Mouse (Mus musculus) ovary, adult 18-20 months (tissue): ENCODE data around the gene Rbp7.
"Not testable (repeated sequence)": the region's sequence is repeated elsewhere in the genome, so short reads cannot be mapped to it uniquely, and the experiment has no call there.

ENCODE experiments used
- DNase-seq: peaks from one replicate; pipeline ENCODE4 v3.0.0; 2022; ENCODE audit warnings: low spot score, mixed read lengths

The Rbp7 gene

DNA sequence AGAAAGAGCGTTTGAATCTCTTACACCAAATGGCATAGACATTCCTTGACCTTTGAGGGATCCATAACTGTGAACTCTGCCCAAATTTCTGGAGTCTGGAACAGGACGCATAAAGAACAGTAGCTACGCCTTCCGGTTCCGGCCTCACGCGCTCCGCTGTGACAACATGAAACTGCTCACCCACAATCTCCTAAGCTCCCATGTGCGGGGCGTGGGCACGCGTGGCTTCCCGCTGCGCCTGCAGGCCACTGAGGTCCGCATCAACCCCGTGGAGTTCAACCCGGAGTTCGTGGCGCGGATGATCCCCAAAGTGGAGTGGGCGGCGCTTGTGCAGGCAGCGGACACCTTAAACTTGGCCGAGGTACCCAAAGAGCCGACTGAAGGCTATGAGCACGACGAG is 2.4 kb upstream of the Rbp7 start:
- not testable (repeated sequence) for DNase-seq

DNA sequence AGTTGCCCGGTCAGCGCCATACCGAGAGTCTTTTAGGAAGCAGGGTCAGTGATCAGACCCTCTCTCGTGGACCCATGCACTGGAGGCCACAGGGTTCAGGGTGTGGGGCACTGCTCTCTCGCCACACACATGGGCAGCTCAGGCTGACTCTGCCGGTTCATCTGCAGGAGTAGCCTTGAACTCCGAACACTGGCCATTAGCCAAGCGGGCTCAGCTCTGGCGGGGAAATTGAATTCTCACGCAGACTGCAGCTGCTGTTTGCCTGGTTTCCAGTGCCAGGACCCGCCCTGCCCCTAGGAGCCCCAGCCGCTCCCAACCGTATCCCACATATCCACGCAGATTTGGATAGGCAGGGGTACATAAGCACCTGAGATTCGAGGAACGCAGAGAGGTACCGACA is 515 bp downstream of the Rbp7 start:
- DNase-seq: no peak

DNA sequence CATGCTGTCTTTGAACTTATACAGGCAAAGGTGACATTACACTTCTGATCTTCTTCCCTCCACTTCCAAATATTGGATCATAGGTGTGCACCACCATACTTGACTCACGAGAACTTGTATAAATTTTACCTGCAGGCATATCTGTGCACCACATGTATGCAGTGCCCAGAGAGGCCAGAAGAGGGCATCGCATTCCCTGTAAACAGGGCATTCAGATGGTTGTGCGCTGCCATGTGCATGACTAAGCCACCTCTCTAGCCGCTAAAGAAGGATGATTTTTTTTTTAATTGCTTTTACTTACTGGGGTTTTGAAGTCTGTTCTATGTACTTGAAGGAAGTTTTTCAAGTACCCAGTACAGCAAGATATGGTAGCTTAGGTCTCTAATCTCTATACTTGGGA is 1.1 kb downstream of the Rbp7 start:
- DNase-seq: no peak

DNA sequence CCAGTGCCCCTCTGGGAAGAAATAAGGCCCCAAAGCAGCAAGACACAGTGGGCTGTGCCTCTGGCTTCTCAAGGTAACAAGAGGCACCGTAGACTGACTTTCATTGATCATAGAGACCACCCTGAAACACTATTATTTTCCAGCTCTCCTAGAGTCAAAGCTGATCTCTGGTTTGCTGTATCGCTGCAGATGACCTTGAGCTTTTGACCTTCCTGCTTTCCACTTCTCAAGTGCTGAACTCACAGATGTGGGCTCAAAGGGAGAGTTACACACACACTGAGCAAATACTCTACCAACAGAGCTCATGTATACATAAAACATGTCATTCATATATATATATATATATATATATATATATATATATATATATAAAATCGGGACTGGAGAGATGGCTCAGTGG is 4.1 kb downstream of the Rbp7 start:
- no peak for DNase-seq

DNA sequence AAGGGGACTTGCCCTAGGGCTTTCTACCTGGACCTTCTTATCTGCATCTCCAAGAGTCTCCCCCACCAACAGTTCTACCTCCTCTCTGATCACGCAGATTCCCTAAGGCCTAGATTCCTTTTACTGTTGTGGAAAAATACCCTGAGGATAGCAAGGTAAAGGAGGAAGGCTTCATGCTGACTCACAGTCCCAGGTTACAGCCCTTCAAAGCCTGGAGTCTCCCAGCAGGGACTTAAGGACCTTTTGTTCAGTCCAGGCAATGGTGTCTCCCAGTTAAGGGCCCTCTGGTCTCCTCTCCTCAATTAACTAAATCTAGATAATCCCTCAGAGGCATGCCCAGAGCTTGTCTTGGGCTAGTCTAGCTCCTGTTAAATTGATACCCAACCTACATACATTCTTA is 8.5 kb downstream of the Rbp7 start:
- no peak for DNase-seq

DNA sequence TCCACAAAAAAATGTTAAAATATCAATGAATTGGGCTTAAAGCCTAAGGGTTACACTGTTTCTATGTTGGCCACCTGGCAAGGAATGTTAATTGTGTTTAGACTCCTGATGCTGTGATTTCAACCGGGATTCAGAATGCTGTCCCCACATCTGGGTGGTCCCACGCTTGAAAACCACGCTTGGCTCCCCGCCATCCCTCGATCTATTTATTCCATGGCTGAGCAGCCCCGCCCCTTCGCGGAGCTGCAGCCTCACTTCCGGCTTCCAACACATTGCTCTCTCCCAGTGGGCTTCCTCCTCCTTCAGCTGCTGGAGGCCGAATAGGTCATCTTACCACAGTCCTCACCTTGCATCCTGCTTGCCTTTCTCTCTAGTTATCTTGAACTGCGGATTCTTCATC is 8.9 kb downstream of the Rbp7 start:
- no peak for DNase-seq

DNA sequence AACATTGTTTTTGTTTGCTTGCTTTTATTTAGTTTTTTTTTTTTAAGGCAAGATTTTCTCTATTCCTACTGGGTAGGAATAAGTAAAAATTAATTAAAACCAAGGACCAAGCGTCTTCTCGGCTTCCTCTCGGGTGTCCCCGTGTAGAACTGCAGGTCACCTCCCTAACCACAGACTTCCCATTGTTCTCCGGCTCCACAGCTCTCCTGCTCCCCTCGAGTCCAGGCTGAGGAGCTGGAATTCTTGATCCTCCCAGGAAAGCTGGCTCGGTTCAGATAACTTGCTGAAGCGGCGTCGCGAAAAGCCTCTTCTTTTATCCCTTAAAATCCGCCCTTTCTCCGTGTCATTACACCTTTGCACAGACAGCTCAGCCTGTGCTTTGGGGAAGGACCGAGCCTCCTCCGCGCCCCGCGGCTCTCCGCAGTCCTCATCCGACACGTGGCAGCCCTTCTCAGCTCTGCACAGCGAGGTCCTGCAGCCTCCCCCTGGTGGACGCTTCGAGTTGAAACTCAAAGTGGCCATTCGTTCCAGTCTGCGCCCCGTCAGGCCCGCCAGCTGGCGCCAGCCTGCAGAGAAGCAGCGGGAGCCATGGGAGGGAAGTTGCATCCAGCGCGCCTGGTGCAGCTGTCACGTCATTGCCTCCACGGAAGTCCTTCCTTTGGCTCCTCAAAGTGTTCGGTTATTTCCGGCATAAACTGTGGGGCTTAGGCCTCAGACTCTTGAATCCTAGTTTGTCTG is 9.6 kb downstream of the Rbp7 start:
- DNase-seq: peak; percentile 88

DNA sequence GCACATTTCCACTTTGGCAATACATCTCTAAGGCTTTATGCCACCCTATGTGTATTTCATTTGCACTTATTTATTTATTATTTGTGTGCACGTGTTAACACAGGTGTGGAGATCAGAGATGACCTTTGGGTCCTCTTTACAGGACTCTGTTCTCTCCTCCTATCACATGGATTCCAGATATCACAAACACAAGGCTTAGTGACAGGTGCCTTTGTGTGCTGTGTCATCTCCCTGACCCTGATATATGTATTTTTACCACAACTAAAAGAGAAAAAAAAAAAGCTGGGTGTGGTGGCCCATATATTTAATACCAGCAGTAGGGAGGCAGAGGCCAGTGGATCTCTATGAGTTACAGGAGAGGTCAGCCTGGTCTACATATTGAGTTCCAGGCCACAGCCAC is 10.3 kb downstream of the Rbp7 start:
- no peak for DNase-seq

DNA sequence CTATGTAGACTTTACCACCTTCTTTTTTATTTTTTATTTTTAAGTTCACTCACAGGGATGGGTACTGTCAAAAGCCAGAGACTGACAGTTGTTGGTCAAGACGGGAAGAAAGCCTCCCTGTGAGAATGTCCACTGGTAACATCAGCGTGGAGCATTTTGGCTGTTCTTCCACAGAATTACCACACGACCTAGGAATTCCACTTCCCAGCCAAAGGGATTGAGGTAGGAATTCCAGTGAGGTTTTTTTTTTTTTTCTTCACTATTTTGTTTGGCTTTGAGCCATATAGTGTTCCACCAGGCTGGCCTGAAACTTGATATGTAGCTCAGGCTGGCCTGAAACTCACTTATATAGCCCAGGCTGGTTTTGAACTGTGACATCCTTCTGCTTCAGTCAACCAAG is 12.3 kb downstream of the Rbp7 start:
- no peak for DNase-seq

DNA sequence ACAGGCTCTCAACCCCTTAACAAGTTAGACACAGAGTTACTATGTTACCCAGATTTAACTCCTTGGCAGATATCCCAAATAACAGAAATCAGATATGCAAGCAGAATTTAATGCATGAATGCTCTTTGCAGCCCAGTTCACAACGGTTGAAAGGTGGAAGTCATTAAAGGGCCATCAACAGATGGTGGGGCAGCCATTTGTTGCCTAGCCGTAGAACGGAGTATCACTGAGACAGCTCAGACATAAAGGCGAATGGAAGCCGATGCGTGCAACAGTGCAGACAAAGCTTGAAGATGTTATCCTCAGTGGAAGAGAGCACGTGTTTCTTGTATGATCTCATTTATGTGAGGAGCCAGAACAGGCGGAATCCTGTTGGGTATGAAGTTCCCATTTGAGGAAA is 14.2 kb downstream of the Rbp7 start:
- DNase-seq: no peak

DNA sequence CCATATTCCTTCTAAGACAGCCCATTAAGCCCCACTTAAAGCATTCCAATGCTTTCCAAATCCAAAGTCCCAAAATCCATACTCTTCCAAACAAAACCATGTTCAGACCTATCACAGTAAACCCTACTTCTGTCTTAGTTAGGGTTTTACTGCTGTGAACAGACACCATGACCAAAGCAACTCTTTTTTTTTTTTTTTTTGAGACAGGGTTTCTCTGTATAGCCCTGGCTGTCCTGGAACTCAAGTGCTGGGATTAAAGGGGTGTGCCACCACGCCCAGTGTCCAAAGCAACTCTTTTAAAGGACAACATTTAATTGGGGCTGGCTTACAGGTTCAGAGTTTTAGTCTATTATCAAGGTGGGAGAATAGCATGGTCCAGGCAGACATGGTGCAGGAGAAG is 22.9 kb downstream of the Rbp7 start:
- not testable (repeated sequence) for DNase-seq

DNA sequence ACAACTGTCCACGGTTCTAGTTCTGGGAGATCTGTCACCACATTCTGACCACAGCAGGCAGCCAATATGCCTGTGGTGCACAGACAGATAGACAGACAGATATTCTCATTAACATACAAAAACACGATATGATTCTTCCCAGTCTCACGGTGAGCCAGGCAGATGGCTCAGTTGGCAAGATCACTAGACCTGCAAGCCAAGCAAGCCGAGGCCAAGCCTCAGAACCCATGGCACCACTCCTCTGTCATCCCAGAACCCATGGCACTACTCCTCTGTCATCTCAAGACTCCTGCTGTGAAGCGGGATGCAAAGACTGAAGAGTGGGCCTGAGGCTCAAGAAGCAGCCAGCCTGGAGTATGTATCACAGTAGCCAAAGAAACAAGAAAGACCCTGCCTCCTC is 25.2 kb downstream of the Rbp7 start:
- no peak for DNase-seq

DNA sequence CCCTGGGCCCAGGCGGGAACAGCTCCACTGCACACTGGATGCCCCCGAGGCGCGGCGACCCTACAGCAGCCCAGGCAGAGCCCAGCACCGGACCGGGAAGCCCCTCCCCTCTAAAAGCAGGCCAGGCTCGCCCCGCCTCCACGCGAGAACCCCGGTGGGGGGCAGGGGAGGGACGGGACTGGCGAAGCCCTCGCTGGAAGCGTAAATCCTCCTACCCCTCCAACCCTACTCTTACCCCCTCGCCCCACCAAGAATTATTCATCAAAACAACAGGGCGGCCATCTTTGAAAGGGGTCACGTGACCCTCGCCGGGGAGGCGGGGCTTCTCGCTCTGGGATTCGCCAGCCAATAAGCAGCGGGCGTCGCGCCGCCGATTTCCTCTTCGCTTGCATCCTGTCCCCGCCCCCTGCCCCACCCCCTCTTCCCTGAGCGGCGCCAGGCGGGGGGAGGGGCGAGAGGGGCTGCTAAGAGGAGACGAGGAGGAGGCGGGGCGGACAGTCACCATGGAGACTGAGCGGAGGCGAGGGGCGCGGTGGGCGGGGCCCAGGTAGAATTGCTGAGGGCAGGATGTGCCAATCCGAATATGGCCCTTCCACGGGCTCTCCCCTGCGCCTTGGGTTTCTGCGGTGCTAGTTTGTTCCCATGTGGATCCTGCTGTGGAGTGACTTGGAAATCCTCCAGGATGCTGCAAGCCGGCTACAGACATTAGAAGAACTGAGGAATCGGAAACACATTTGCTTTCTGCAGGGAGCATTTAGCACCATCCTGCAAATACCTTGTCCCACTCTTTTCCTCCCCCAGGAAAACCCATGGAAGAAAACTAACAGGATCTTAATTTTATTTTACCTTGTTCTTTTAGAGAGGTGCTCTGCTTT is 28.2 kb downstream of the Rbp7 start, which contains the start of gene Ube4b:
Gene Ube4b (minus strand): TSS at position 425 of the 875 bp plus-strand sequence.
- peak; percentile 95 for DNase-seq

DNA sequence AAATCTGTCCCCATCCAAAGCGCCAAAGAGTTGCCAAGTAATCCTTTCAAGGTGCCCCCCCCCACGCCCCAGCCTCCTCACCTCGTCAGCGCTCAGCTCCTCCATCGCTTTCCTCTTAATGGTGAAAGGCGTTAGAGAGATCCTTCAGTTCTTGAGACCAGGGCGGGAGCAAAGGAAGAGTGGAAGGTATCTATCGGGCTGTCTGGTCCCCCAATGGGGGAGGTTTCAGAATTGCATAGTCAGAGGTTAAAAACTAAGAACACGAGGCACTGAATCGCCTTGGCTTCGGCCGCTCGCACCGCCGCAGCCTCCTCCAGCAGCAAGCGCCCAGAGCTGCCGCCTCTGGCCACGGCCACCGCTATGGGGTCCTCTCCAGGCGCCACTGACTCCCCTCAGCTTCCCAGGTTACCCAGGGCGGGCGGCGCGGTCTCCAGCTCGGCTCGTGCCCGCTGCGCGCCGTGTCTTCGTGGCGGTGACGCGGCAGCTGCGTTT is 28.9 kb downstream of the Rbp7 start:
- DNase-seq: no peak

DNA sequence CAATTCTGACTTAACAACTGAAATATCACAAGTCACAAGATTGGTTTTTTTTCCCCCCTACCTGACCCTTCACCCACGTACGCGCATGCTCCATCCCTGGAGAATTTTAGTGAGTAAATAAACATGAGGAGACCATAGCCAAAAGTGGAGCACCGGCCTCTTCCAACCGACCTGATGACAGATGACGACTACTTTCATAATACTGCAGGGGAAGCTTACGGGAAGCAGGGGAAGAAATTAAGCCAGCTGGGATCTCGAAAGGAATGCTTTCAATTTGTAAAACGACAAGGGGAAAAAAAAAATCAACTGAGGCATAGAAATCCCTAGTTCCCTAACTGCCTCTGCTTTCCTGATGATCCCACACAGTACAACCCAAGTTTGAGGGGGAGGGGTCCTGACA is 30.0 kb downstream of the Rbp7 start:
- no peak for DNase-seq

DNA sequence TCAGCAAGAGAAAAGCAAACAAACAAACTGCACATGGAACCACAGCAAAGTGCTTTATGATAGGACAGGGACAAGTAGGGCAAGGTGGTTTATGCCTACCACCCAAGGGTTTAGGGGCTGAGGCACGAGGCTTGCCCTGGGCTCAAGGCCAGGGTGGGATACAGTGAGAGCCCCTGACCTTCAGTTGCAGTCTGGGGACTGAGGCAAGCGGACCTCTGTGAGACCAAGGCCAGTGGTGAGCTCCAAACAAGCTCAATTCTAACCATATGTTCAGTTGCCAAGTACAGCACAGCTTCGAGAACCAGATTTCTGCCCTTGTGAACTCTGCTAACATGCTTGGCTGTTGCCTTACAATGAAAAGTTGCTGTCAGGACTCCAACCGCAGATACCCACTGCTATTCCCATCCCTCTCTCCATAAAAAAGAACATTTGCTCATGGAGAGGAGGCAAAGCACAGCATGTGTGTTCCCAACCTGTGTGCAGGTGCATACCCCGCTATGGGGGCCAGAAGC is 36.9 kb downstream of the Rbp7 start:
- peak; percentile 50 for DNase-seq

DNA sequence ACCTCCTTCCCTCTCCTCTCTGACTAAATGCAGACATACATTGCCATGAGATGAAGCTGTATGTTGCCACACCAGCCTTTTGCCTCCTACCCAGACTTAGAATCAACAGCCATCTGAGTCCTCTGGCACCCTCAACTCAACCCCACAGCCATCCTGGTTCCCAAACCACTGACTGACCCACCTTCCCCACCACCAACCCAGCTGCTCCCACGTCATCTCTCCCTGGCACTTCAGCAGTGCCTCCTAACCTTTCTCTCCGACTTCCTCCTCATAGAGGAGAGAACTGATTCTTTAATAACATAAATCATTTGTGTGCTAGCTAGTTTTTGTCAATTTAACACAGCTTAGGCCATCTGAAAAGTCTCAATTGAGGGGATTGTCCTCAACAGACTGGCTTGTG is 37.8 kb downstream of the Rbp7 start:
- DNase-seq: no peak

DNA sequence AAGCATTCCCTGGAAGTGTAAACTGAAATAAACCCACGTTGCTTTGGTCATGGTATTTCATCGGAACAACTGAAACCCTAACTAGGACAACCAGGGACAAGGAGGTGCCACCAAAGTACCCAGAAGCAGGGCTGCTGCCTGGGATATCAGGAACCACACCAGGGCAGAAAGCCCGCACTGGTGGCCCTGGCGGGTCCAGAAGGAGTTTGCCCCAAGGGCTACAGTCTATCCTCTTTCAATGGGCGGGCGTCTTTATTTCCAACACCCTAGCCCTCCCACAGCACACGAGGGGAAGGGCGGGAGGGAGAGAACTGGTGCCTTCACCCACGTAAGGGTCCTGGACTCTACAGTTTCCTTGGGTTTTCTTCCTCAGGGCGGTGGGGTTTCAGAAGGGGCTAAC is 38.4 kb downstream of the Rbp7 start:
- no peak for DNase-seq

DNA sequence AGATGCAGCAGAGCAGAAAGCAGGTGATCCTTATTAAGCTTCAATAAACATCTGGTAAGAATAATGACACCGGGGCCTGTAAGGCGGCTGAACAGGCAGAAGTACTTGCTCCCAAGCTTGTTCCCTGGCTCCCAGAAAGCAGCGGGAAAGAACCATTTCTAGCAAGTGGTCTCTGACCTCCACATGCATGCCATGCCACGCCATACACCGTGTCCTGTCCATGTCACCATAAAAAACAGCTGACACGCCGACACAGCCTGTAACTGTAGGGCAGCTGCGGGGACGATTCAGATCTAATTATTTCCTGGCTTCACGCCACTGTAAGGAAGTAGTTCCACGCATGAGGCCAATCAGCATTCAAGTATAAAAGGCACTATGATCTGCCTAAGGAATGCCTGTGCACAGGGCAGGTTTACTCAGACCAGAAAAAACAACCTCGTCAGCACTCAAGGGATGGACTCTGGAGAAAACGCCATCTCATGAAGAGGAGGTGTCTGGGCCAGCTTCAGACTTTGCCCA is 39.1 kb downstream of the Rbp7 start:
- no peak for DNase-seq

DNA sequence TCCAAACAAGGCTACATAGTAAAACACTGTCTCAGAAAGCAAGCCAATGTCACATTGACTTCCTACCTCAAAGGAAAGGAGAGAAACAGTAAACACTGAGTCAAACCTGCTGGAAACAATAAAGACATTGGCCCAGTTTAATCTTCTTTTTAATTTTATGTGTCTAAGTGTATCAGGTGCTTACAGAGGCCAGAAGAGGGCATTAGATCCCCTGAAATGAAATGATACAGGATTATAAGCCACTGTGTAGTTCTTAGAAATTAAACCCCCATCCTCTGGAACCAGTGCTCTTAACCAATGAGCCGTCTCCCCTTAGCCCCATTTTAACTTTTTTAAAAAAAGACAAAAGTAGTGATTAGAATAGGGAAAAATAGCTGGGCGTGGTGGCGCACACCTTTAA is 40.5 kb downstream of the Rbp7 start:
- no peak for DNase-seq

DNA sequence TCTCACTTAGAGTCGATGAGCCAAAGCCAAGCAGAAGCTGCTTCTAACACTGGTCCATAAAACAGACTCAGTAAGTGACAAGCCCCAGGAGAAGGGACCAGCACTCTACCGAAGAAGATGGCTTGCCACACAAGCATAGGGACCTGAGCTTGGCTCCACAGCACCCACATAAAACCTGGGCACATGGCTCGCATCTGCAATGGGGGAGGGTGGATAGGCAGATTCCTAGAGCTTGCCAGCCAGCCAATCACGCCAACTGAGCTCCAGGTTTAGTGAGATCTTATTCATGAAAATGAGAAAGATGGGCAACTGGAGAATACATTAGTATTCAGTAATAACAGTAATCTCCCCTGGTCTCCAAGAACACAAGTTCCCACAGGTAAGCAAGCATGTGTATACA is 45.0 kb downstream of the Rbp7 start:
- no peak for DNase-seq

DNA sequence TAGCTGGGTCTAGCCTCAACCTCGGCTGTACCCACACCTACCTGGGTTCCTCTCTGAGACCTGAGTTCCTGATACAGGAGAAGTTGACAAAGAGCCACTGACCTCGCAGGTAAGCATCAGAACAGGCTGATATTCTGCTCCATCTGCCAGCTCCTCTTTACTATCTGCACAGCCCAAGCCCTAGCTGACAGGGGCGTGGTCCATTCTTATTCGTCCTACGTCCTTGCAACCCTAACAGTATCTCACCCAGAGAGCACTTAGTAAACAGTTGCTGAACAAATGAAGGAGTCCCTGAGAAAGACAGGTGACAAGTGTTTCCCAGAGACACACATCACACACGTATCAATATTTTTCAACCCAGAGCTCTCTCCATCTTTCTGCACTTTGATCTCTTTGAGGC is 46.4 kb downstream of the Rbp7 start:
- no peak for DNase-seq

DNA sequence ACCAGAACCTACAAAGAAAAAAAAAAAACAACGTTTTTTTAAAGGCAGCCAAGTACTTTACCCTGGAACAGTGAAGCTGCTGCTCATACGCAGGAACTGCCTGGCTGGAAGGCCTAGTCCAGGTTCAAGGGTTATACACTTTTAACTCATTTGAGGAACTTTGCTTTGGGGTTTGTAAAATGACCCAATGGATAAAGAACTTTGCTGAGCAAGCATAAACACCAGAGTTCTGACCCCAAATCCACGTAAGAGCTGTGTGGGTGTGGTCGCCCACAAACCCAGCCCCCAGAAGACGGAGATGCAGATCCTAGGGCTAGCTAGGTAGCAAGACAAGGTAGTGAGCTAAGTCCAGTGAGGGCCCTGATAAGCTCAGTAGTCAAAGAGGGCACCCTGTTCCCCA is 47.3 kb downstream of the Rbp7 start:
- no peak for DNase-seq
